Mouse (Mus musculus) E14TG2a.4 (cell line): ENCODE data around the gene Mrpl46.

Experiments
- CTCF ChIP-seq: conservative IDR thresholded peaks from 2 replicates; pipeline ENCODE4 v1.5.1; 2014; ENCODE audit warnings: low read length
- POU5F1 ChIP-seq: IDR thresholded peaks from 2 replicates; pipeline ENCODE4 v1.6.1; 2014; ENCODE audit warnings: low read length, borderline replicate concordance

- TF ChIP-seq CTCF (no peak), POU5F1 (no peak)
Observed at GRCm38 (mm10) chr7:78770936-78771335, 12.4 kb downstream of the Mrpl46 start.
